Mouse (Mus musculus): ENCODE results near the gene Jph4. TPM values are rescaled to one million over a fixed set of nuclear protein-coding genes. Genes with fewer than 3 reads are reported as not detected.

Gene Jph4
- not detected for total RNA-seq (2023)

GRCm38 (mm10) chr14:55116425-55117200 is at the start of gene Jph4:
Gene Jph4, minus strand, starts transcription at chr14:55116935.

GRCm38 (mm10) chr14:55105836-55106809 is 10.6 kb downstream of the Jph4 start, which contains the start of gene Ap1g2:
Gene Ap1g2, minus strand, starts transcription at chr14:55106593.

GRCm38 (mm10) chr14:55094704-55095231 is 22.0 kb downstream of the Jph4 start, which contains the start of gene Thtpa:
Gene Thtpa, plus strand, starts transcription at chr14:55094784.

GRCm38 (mm10) chr14:55092011-55092577 is 24.6 kb downstream of the Jph4 start, which contains the start of gene Zfhx2:
Gene Zfhx2, minus strand, starts transcription at chr14:55092324.

Other genes starting within 250 kb of the Jph4 start
- gene Homez, start 246.0 kb downstream of the Jph4 start, total RNA-seq (2023), result 10 to 100 TPM; 11.3 to 11.7 TPM
- gene Ppp1r3e, start 239.4 kb downstream of the Jph4 start, total RNA-seq (2023), result 10 to 100 TPM; 14.3 to 14.8 TPM
- 1 to 10 TPM; 1.9 to 2.8 TPM for gene Bcl2l2, start 233.6 kb downstream of the Jph4 start, total RNA-seq (2023)
- 1 to 10 TPM in 1 of 2 experiments, not detected in 1; 1.4 TPM for gene Gm20521, start 233.5 kb downstream of the Jph4 start, total RNA-seq (2023)
- 100 to 1,000 TPM; 291 TPM for gene Pabpn1, start 224.4 kb downstream of the Jph4 start, total RNA-seq (2023)
- 1 to 10 TPM; 2.7 to 3.8 TPM for gene Slc22a17, start 203.8 kb downstream of the Jph4 start, total RNA-seq (2023)
- not detected for gene Efs, start 190.8 kb downstream of the Jph4 start, total RNA-seq (2023)
- gene Il25, start 184.2 kb downstream of the Jph4 start, total RNA-seq (2023), result not detected
- not detected for gene Cmtm5, start 180.7 kb downstream of the Jph4 start, total RNA-seq (2023)
- not detected for gene Myh6, start 150.0 kb downstream of the Jph4 start, total RNA-seq (2023)
- not detected for gene Gm17428, start 140.0 kb downstream of the Jph4 start, total RNA-seq (2023)
- gene Myh7, start 122.3 kb downstream of the Jph4 start, total RNA-seq (2023), result not detected
- gene Ngdn, start 101.5 kb downstream of the Jph4 start, total RNA-seq (2023), result 100 to 1,000 TPM in 1 of 2 experiments, 10 to 100 TPM in 1; 99.7 to 112 TPM
- gene Zfhx2, start 24.6 kb downstream of the Jph4 start, total RNA-seq (2023), result 10 to 100 TPM; 29.3 to 34.2 TPM
- 10 to 100 TPM; 10.1 to 10.8 TPM for gene Thtpa, start 22.2 kb downstream of the Jph4 start, total RNA-seq (2023)
- gene Ap1g2, start 10.3 kb downstream of the Jph4 start, total RNA-seq (2023), result 100 to 1,000 TPM; 116 TPM
- gene Dhrs2, start 105.1 kb upstream of the Jph4 start, total RNA-seq (2023), result not detected